Mouse (Mus musculus) liver, embryonic 11.5 days (tissue): ENCODE measurements at regions not wholly inside any gene's neighbourhood (a gene's known extent, or its start where the extent isn't known, plus 50 kb on each side); places are given as distances from the start of the nearest gene placed in this dataset.

ENCODE experiments used
- ATAC-seq: fragments of 200-750 bp; cut with Nextera tagmentation; replicated peaks from 2 replicates; pipeline ENCODE4 v1.8.0; 2017; ENCODE audit warnings: moderate number of reproducible peaks, mild to moderate bottlenecking, moderate TSS enrichment, moderate library complexity; ENCODE audit not compliant: low FRiP score
- DNase-seq: peaks from one replicate; pipeline ENCODE4 v3.0.0-alpha.2; 2017; ENCODE audit warnings: low spot score
- H3K27ac ChIP-seq: fragments of 300-500 bp; sonication (generic); 2 replicates; pipeline ENCODE4 v1.5.1; 2014; ENCODE audit warnings: mild to moderate bottlenecking, low read depth, low read length, control low read depth
- H3K27me3 ChIP-seq: fragments of 300-500 bp; sonication (generic); replicated peaks from 2 replicates; pipeline ENCODE4 v1.6.1; 2014; ENCODE audit warnings: low read length, mixed read lengths; ENCODE audit not compliant: control insufficient read depth, insufficient read depth
- H3K36me3 ChIP-seq: fragments of 300-500 bp; sonication (generic); 2 replicates; pipeline ENCODE4 v1.6.1; 2014; ENCODE audit warnings: mild to moderate bottlenecking, low read length, moderate library complexity, mixed read lengths; ENCODE audit not compliant: control insufficient read depth, insufficient read depth
- H3K4me1 ChIP-seq: fragments of 300-500 bp; sonication (generic); replicated peaks from 2 replicates; pipeline ENCODE4 v1.6.1; 2014; ENCODE audit warnings: low read length, mixed read lengths; ENCODE audit not compliant: control insufficient read depth, insufficient read depth
- H3K4me2 ChIP-seq: fragments of 300-500 bp; sonication (generic); 2 replicates; pipeline ENCODE4 v1.6.1; 2014; ENCODE audit warnings: mild to moderate bottlenecking, control low read depth, moderate library complexity
- H3K4me3 ChIP-seq: fragments of 300-500 bp; sonication (generic); 2 replicates; pipeline ENCODE4 v1.5.1; 2014; ENCODE audit warnings: low read depth, low read length, control low read depth
- H3K9ac ChIP-seq: fragments of 300-500 bp; sonication (generic); 2 replicates; pipeline ENCODE4 v1.6.1; 2014; ENCODE audit warnings: low read depth, low read length, control low read depth
- H3K9me3 ChIP-seq: fragments of 300-500 bp; sonication (generic); 2 replicates; pipeline ENCODE4 v1.6.1; 2016; ENCODE audit warnings: low read length, inconsistent platforms, mixed read lengths; ENCODE audit not compliant: control insufficient read depth
- WGBS: fragments of 180-500 bp; shearing (Covaris S2); extraction: QIAGEN DNeasy Blood & Tissue Kit; methylation state at CpG from one replicate; pipeline ENCODE4 v1.1.7; 2014; 5-methylcytosine and 5-hydroxymethylcytosine counted together

GRCm38 (mm10) chr2:115499904-115500303 lies 81.6 kb upstream of the BC052040 start:
- Histone ChIP-seq H3K9ac (no peak overlapping the region), H3K4me2 (no peak overlapping the region), H3K4me3 (no peak overlapping the region), H3K36me3 (no peaks in the 10 kb centered on the region), H3K27ac (no peak overlapping the region), H3K9me3 (no peaks in the 10 kb centered on the region), H3K27me3 (no peaks in the 10 kb centered on the region), H3K4me1 (no peaks in the 10 kb centered on the region)
- ATAC-seq (no peak), DNase-seq (no peak)
- WGBS, result 79% methylated on average over 2 of the region's 2 CpGs

DNA sequence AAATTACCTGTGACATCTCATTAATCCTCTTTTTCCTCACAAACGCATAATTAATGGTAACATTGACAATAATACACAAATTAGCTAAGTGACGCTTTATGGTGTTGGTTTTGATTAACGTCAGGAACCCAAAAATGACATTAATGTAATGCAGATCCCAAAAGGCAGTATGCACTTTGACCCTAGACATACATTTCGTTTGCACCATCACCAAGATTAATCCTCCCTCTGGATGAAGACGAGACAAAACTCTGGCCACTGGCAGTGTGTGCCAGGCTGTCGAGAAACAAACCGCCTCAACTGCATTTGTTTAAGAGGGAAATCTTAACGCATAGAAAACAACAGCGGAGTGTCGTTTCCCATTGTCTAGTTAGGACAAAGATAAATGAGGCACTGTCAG lies 72.0 kb upstream of the BC052040 start:
- Histone ChIP-seq H3K4me3 (no peak overlapping the region), H3K9ac (no peak overlapping the region), H3K36me3 (no peaks in the 10 kb centered on the region), H3K4me2 (no peak overlapping the region), H3K27ac (no peak overlapping the region), H3K9me3 (no peaks in the 10 kb centered on the region), H3K4me1 (no peaks in the 10 kb centered on the region), H3K27me3 (no peaks in the 10 kb centered on the region)
- no peak for DNase-seq
- ATAC-seq, result no peak
- 57% methylated on average over 10 of the region's 10 CpGs for WGBS

DNA sequence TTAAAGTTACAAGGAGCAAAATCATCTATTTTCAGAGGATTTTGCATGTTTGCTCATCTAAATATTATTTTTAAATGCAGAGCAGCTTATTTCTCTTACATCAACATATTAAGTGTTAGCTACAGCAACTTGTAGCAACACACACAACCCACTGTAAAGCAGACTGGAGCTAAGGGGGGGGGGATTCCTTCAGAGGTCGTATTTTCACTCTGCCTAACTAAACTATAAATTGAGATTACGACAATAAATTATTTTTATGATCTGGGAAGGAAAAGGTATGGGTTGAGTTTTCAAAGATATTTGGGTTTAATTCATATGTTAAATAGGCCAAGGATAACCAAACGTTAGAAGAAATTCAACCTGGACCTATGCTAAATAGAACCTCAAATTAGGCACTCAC lies 70.4 kb upstream of the BC052040 start:
- Histone ChIP-seq H3K27me3 (no peaks in the 10 kb centered on the region), H3K9ac (no peak overlapping the region), H3K9me3 (no peaks in the 10 kb centered on the region), H3K4me3 (no peak overlapping the region), H3K4me1 (no peaks in the 10 kb centered on the region), H3K27ac (no peak overlapping the region), H3K36me3 (no peaks in the 10 kb centered on the region), H3K4me2 (no peak overlapping the region)
- DNase-seq (no peak), ATAC-seq (no peak)
- 76% methylated on average over 3 of the region's 3 CpGs for WGBS

DNA sequence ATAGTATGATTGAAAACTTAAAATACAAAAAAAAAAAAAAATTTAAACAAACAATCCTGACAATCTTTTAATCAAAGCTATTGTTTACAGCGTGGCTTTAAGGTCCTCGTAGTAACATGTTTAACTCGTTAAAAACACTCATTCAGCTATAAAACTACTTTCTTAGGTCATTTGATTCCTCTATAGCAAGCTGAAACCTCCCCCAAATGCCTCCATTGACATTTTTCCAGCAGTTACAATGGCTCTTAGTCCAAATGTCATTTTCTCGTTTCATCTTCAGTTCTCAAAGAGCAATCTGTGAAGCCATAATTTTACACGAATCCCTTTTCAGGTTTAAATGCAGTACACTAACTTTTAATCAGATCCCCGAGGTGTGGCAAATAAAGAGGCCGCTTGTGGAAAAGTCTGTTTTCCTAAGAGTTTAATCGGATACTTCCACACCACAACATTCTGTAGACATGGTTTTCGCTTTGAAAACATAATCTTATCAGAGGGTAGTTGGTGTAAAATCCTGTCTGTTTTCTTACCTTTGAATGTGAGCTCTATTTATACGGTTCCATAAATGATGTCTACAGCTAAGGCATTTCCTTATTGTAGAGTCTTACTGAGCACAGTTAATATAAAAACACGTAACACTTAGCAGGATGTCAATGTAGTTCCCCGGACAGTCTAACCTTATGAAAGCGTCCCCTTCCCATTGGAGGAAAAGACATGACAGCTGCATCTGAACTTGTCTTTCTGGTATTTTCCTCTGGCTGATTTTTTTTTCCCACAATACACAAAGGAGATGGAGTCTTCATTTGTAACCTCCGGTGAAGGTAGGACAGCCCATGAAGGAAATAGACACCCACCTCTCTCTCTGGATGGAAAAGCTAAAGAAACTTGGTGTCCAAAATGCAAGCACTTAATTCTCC lies 69.6 kb upstream of the BC052040 start:
- DNase-seq (no peak), ATAC-seq (no peak)
- Histone ChIP-seq H3K36me3 (no peaks in the 10 kb centered on the region), H3K27me3 (no peaks in the 10 kb centered on the region), H3K4me2 (no peak overlapping the region), H3K9ac (no peak overlapping the region), H3K27ac (no peak overlapping the region), H3K9me3 (no peaks in the 10 kb centered on the region), H3K4me3 (no peak overlapping the region), H3K4me1 (no peaks in the 10 kb centered on the region)
- WGBS, result 75% methylated on average over 14 of the region's 14 CpGs

DNA sequence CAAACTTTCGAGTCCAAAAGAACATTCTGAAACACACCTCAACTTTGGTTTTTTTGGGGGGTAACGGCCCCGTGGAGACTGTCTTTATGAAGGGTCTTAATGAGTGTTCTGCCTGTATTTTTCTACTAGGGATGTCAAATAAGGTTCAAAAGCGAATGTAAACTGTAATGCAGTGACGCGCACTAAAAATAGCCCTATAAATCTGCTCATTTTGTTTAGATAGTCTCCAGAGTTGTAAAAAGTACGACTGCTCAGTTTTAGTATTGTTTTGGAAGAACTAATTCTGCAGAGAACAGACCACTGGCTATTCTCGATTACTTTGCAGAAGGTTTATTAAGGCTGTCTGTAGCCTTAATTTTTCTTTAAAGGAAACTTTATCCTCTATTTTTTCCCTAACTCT lies 68.6 kb upstream of the BC052040 start:
- DNase-seq (no peak), ATAC-seq (no peak)
- Histone ChIP-seq H3K36me3 (no peaks in the 10 kb centered on the region), H3K4me3 (no peak overlapping the region), H3K4me2 (no peak overlapping the region), H3K9ac (no peak overlapping the region), H3K9me3 (no peaks in the 10 kb centered on the region), H3K4me1 (no peaks in the 10 kb centered on the region), H3K27me3 (no peaks in the 10 kb centered on the region), H3K27ac (no peak overlapping the region)
- WGBS, result 63% methylated on average over 8 of the region's 8 CpGs

- ATAC-seq, result no peak
- Histone ChIP-seq H3K27ac (no peak overlapping the region), H3K9ac (no peak overlapping the region)
These were observed 67.7 kb upstream of the BC052040 start for GRCm38 (mm10) chr2:115513774-115514231.

DNA sequence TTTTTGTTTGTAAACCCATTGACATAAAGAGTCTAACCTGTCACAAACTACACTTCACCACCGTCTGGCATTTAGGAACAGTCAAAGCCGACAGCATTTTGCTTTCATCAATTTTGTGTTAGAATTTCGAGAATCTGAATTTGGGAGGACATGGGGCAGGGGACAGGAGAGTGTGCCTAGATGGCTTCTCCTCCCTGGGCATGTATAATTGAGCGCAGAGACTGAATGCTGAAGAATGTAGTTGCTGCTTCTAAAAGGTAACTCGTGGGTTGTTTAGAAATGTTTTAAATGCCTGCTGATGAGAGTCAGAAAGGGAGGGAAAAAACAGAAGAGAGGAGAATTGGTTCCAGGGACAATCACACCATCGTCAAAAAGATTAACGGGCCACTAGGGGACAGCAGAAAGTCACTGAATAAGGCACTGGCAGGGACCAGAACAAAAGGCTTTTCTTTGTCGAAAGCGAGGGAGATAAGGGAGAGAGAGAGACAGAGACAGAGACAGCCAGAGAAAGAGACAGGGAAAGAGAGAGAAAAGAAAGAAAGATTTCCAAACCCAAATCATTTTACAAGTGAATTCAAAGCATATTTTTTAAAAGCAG lies 66.6 kb upstream of the BC052040 start:
- Histone ChIP-seq H3K27ac (no peak overlapping the region), H3K9ac (no peak overlapping the region), H3K9me3 (no peaks in the 10 kb centered on the region), H3K27me3 (no peaks in the 10 kb centered on the region), H3K4me2 (no peak overlapping the region), H3K36me3 (no peaks in the 10 kb centered on the region), H3K4me1 (no peaks in the 10 kb centered on the region), H3K4me3 (no peak overlapping the region)
- WGBS, result 16% methylated on average over 9 of the region's 9 CpGs
- ATAC-seq, result no peak
- DNase-seq, result no peak

More at GRCm38 (mm10) chr2:115513774-115514231, 67.7 kb upstream of the BC052040 start:
- H3K9me3 ChIP-seq, result no peaks in the 10 kb centered on the region
- no peaks in the 10 kb centered on the region for H3K36me3 ChIP-seq
- H3K4me2 ChIP-seq, result no peak overlapping the region
- no peaks in the 10 kb centered on the region for H3K4me1 ChIP-seq
- no peaks in the 10 kb centered on the region for H3K27me3 ChIP-seq
- no peak for DNase-seq
- no peak overlapping the region for H3K4me3 ChIP-seq
- 25% methylated on average over 8 of the region's 8 CpGs for WGBS

GRCm38 (mm10) chr2:115515470-115515869 lies 66.0 kb upstream of the BC052040 start:
- DNase-seq (no peak), ATAC-seq (no peak)
- Histone ChIP-seq H3K27me3 (no peaks in the 10 kb centered on the region), H3K4me2 (no peak overlapping the region), H3K36me3 (no peaks in the 10 kb centered on the region), H3K9ac (no peak overlapping the region), H3K4me1 (no peaks in the 10 kb centered on the region), H3K9me3 (no peaks in the 10 kb centered on the region), H3K27ac (no peak overlapping the region), H3K4me3 (no peak overlapping the region)
- WGBS, result 80% methylated on average over 6 of the region's 6 CpGs

GRCm38 (mm10) chr2:115516824-115517223 lies 64.7 kb upstream of the BC052040 start:
- ATAC-seq (no peak), DNase-seq (no peak)
- H3K4me2 ChIP-seq, result no peak overlapping the region
- 54% methylated on average over 2 of the region's 2 CpGs for WGBS
- no peak overlapping the region for H3K27ac ChIP-seq
- H3K4me3 ChIP-seq, result no peak overlapping the region
- H3K36me3 ChIP-seq, result no peaks in the 10 kb centered on the region
- no peaks in the 10 kb centered on the region for H3K4me1 ChIP-seq
- no peaks in the 10 kb centered on the region for H3K9me3 ChIP-seq
- H3K27me3 ChIP-seq, result no peaks in the 10 kb centered on the region
- H3K9ac ChIP-seq, result no peak overlapping the region
